Mouse (Mus musculus): ENCODE measurements around the gene March10.

DNA sequence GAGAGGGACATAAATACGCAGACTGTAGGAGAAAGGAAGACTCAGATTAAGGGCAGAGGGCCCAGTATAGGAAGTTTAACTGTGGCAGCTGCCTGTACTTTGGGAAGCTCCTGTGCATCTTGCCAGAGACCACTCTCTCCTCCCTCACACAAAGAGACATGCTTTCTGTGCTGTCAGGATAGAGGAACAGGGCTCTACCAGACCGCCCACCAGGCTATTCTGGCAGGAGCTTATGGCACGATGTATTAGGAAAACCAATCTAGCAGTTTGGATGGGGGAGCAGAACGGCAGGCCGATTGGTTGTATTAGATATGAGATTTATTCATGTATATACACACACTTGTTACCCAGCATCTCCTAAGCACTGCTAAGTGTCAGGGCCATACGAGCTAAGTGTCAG is 138.8 kb downstream of the March10 start:
- TF ChIP-seq CTCF (IDR thresholded peaks at IDR 0.05) (no peak), POLR2A (IDR thresholded peaks at IDR 0.05; ENCODE audit: insufficient read depth, low read depth, low read length) (no peak), EP300 (IDR thresholded peaks at IDR 0.05; ENCODE audit: insufficient read depth, low read depth, low read length) (no peak)
